Mouse (Mus musculus): ENCODE measurements around the gene Tle2.

Gene Tle2

DNA sequence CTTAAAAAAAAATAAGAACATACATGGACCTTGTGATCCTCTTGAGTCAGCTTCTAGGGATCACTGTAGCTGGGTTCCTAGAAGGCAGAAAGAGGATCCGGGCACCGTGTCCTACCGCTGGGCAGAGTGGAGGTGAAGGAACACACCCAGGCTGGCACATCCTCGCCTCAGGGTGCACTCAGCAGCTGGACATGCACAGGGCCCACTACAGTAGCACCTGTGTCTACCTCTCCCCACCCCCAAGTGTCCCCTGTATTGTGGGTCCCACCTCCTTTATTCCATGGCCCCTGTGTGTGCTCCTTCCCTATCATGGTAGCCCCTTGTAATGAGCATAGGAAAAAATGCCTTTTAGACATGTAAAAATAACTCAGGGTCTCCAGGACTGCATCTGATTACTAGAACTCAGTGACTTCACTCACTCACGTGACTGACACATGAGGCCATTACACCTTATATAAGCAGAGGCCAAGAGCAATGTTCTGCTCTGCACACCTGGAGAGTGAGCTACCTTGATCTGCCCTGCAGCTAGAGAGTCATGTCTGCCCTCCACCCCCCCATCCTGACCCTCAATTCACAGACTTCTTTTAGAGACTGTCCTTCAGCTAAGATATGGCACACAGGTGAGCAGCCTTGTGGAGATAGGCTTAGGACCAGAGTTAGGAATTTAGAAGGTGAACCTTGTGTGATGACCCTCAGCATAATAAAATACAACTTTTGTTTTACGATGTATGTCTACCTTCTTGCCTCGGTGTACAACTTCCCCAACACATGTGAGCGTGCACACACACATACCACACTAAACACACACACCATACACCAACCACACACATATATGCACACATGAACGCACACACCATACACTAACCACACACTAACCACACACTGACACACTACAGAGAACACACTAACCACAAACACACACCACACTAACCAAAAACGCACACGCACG, 29.9 kb downstream of the Tle2 start:
- in situ Hi-C loops (cut with MboI): loop anchor here (5.0 kb wide), 1 partner anchor 37 kb away; no protein-coding TSS in a partner anchor

- in situ Hi-C loops (cut with MboI): loop anchor here (5.0 kb wide), 1 partner anchor 38 kb away; no protein-coding TSS in a partner anchor
These were observed 30.8 kb downstream of the Tle2 start for GRCm38 (mm10) chr10:81604968-81605665.

DNA sequence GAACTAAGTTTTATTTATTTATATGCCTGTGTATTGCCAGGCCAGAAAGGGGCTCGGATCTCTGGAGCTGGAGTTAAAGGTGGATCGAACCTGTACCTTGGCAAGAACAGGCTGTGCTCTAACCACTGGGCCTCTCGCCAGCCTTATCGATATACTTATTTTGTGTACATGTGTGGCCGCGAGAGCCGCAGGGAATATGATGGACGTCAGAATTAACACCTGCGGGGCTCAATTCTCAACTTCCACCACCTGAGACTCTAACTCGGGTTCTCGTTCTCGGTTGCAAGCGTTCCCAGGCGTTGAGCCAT, 31.3 kb downstream of the Tle2 start:
- in situ Hi-C loops (cut with MboI): no loop called here

- in situ Hi-C loops (cut with MboI): no loop called here
These were observed 31.8 kb downstream of the Tle2 start, which contains the start of gene BC025920 for GRCm38 (mm10) chr10:81605974-81606751. Gene BC025920 (plus strand): TSS chr10:81606270.

DNA sequence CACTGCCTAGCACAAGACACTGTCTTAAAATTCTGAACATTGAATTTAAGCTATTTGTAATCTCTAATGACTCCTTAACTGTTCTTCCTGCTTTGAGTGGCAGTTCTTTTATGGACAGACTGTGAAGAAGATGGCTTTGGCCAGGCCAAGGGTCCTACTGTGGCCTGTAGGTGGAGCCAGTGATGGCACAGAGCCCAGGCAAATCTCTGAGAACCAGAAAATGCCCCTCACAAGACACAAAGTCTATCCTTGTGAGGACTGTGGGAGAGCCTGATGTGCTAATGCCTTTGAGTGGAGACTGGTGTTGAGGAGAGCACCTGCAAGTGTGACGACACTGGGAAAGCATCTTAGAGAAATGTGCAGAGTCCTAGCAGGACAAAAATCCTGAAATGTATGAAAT, 33.9 kb downstream of the Tle2 start:
- in situ Hi-C loops (cut with MboI): no loop called here

DNA sequence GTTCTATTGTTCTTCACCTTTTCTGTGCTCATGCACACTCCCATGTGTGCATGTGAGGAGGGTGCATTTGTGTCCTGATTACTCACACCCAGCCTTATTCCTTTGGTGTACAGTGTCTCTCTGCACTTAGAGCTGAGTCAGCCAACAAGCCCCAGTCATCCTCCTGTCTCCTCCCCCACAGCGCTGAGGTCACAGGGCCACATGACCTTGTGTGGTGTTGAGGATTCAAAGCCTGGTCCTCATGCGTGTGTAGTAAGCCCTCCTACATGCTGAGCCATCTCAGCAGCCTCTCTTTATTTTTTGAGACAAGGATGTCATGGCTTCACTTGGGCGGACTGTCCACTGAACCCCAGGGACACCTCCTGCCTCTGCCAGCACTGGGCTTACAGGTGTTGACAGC, 38.4 kb downstream of the Tle2 start:
- in situ Hi-C loops (cut with MboI): no loop called here

DNA sequence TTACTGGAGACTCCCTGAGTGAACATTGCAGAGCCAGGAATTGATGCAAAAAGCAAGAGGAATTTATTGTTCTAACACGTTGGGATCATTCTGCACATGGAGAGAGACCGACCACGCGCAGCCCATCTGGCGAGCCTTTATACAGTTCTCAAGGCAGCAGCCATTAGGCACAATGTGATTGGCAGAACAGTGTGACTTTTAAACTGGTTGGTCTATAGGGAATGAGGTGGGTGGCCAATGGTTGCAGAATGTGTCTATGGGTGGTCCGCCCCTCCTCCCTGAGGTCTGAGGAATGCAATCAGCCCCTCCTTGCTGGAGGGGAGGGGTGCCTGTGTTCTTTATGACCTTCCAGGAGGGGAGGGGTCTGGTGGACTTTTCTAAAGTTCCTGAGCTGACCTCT, 41.1 kb downstream of the Tle2 start:
- in situ Hi-C loops (cut with MboI): no loop called here

- in situ Hi-C loops (cut with MboI): no loop called here
These were observed 45.6 kb downstream of the Tle2 start for GRCm38 (mm10) chr10:81619976-81620375.

DNA sequence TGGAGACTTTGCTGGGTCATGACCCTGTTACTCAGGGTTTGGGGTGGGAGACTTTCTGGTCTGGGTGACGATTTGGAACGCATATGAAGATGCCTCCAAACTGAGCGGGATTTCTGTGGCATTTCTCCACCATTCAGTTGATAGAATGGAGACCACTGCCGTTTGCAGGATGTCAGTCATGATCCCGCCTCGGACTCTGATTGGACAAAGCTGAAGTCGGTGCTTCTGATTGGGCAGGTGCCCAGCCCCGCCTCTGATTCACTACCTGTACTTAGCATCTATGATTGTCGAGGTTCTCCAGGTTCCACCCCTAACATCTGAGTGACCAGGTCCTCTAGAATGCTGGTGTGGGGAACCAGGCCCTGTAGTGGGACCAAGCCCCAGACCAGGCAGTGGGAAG, 46.4 kb downstream of the Tle2 start:
- in situ Hi-C loops (cut with MboI): no loop called here

DNA sequence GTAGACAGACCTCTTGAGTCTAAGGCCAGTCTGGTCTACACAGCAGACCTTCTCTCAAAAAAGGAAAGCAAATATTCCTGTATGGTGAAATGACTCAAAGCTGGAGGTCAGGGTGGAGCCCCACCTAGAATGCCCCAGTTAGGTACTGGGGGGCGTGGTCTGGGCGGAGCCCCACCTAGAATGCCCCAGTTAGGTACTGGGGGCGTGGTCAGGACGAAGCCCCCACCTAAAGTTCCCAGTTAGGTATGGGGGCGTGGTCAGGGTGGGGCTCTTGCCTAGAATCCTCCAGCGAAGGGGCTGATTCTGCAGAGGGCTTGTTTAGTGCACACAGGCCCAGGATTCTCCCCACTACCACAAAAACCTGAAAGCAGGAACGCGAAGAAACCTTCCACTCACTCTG, 49.1 kb downstream of the Tle2 start:
- in situ Hi-C loops (cut with MboI): no loop called here

GRCm38 (mm10) chr10:81626101-81626993, 52.0 kb downstream of the Tle2 start:
- in situ Hi-C loops (cut with MboI): no loop called here

DNA sequence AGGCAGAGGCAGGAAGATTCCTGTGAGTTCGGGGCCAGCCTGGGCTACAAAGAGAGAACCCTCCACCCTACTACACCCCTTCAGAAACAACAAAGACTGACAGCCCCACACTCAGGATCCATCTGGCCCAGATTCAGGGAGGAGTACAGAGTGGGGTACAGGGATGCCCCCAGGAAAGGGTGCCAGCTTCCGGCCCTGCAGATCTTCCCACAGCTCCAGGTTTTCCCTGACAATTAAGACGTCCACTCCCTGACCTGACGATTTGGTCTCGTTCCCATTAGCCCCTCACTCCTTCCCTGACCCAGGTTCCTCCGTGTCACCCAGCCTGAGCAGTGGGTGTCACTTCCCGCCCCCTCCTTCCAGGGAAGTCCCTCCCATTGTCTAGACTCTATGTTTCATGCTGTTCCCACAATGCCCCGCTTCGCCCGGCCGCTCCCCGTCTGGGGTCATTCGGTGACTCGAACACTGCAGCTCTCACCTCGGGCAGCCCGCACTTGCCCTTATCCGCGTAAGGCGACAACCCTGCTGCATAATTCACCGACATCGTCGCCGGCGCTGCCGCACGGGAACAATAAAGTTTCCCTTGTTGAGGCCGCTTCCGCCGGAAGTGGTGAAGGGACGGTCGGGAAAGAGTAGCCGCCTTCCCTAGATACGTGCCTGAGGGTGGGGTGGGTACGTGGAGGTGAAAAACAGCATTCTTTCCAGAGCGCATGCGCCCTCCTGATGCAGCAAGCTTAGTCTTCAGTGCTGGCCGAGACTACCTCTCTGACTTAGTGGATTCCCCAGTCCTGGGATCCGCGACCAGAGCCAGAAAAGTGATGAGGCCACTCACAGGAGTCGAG, 52.9 kb downstream of the Tle2 start, which contains the start of gene Sirt6:
Gene Sirt6 (minus strand): TSS at position 804 of the 842 bp plus-strand sequence.
- in situ Hi-C loops (cut with MboI): no loop called here

GRCm38 (mm10) chr10:81627836-81628220, 53.5 kb downstream of the Tle2 start:
- in situ Hi-C loops (cut with MboI): no loop called here

GRCm38 (mm10) chr10:81628390-81628789, 54.0 kb downstream of the Tle2 start, which contains the start of gene Ankrd24:
Gene Ankrd24 (plus strand): TSS chr10:81628540.
- in situ Hi-C loops (cut with MboI): no loop called here

DNA sequence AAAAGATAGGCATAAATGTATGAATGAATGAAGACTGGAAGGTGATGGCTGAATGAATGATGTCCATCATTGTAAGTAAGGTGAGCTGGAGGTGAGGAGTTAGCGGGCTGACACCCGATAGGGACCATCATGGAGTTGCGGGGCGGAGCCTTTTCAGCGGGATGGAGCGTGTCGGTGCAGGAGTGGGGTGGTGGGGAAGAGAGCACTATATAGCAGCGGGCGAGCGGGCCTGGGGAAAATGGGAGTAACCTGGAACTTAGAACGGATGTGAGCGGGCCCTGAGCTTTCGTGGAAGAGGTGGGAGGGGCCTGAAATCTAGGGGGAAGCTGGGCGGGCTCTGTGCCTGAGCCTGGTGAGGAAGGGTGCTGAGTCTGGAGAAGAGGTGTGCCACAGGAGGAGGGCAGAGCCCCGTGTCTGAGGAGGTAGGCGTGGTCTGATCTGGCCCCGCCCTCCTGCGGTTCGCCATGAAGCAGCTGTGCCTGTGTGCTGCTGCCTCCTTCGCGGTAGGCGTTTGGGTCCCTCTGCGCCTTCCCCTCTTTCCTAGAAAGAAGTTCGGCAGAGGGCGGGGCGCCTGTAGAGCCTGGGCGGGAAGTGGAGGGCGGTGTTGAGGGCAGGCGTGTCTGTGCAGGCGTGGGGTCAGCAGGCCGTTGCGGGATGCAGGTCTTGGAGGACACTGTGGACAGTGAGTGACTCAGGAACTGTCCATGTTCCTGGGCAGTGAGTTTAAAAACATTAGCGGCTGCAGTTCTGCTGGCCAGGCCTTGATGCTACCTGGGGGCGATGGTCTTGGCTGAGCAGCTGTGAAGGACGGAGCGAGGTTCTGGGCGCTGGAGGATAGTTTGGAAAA, 59.1 kb downstream of the Tle2 start:
- in situ Hi-C loops (cut with MboI): loop anchor here (10.0 kb wide), 1 partner anchor 541 kb away; no protein-coding TSS in a partner anchor

GRCm38 (mm10) chr10:81636338-81636737, 62.0 kb downstream of the Tle2 start:
- in situ Hi-C loops (cut with MboI): loop anchor here (10.0 kb wide), 1 partner anchor 538 kb away; no protein-coding TSS in a partner anchor

- in situ Hi-C loops (cut with MboI): loop anchor here (10.0 kb wide), 1 partner anchor 537 kb away; no protein-coding TSS in a partner anchor
These were observed 63.7 kb downstream of the Tle2 start for GRCm38 (mm10) chr10:81638101-81638500.

Data from mature B cell (primary cell).